Mouse (Mus musculus) ES-Bruce4 (cell line): ENCODE results near the gene Sept11. TPM values are rescaled to one million over a fixed set of nuclear protein-coding genes. Genes with fewer than 3 reads are reported as not detected.

Experiments
- H3K27ac ChIP-seq: 2 replicates; pipeline ENCODE4 v1.5.1; 2012; ENCODE audit warnings: low read length, inconsistent platforms; ENCODE audit not compliant: insufficient read depth
- H3K27me3 ChIP-seq: 2 replicates; pipeline ENCODE4 v1.6.1; 2012; ENCODE audit warnings: mild to moderate bottlenecking, low read length, inconsistent platforms; ENCODE audit not compliant: control insufficient read depth, poor library complexity, insufficient read depth, severe bottlenecking
- H3K36me3 ChIP-seq: 2 replicates; pipeline ENCODE4 v1.6.1; 2012; ENCODE audit warnings: inconsistent platforms, mild to moderate bottlenecking, low read length, moderate library complexity; ENCODE audit not compliant: control insufficient read depth, poor library complexity, insufficient read depth, severe bottlenecking
- H3K4me1 ChIP-seq: one replicate; pipeline ENCODE4 v1.8.1; 2011; ENCODE audit warnings: low read length; ENCODE audit not compliant: control insufficient read depth, insufficient read depth
- H3K4me3 ChIP-seq: 2 replicates; pipeline ENCODE4 v1.5.1; 2011; ENCODE audit warnings: low read depth, mild to moderate bottlenecking, low read length
- H3K9ac ChIP-seq: 2 replicates; pipeline ENCODE4 v1.6.1; 2012; ENCODE audit warnings: low read depth, mild to moderate bottlenecking, inconsistent platforms; ENCODE audit not compliant: poor library complexity, severe bottlenecking
- H3K9me3 ChIP-seq: replicated peaks from 2 replicates; pipeline ENCODE4 v1.6.1; 2012; ENCODE audit warnings: mild to moderate bottlenecking, low read length, inconsistent platforms; ENCODE audit not compliant: control insufficient read depth, poor library complexity, insufficient read depth, severe bottlenecking
- CTCF ChIP-seq: IDR thresholded peaks from one replicate; pipeline ENCODE4 v1.8.1; 2011; ENCODE audit warnings: low read depth, low read length
- EP300 ChIP-seq: IDR thresholded peaks from 2 replicates; pipeline ENCODE4 v1.6.1; 2011; ENCODE audit warnings: low read depth, low read length; ENCODE audit not compliant: insufficient read depth
- POLR2A ChIP-seq: IDR thresholded peaks from one replicate; pipeline ENCODE4 v1.8.1; 2011; ENCODE audit warnings: low read length; ENCODE audit not compliant: insufficient read depth
- polyA plus RNA-seq: library from polyadenylated mRNA; stranded (reverse); fragments of >200 nt; gene quantifications from 2 replicates; pipeline ENCODE4 v1.2.4, GENCODE M21; 2011; ENCODE audit warnings: low read depth; ENCODE audit not compliant: missing spikeins, insufficient read depth, insufficient read length

Gene Sept11
- polyA plus RNA-seq, 1 experiment: 194 TPM

DNA sequence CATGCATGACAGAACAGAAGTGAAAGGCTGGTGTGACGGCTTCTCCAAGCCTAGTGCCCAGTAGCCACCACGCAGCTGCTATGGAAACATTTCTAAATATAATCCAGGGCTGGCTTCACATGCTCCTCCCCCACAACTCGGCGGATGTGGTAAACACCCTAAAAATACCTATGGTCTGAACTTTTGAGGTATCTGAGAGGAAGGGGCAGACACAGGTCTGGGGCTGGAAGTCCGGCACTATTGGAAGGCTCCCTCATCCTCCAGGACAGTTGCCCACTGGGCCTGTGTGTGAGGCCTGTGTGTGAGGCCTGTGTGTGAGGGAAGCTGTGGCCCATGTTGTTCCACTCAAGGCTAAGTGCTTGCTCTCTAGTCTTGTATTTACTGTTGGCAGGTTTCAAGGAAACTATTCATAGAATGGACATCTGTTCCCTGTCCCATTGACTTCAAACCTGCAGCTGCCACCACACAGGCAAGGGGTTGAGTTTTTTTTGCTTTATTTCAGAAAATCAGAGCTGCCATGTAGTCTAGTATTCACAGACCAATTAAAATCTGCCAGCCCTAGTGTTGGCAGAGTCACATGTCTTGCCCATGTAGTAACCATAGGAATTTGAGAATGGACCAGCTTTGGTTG is 43.8 kb downstream of the Sept11 start:
- Histone ChIP-seq H3K9me3 (peaks cover 5% of the 10 kb centered on the region; the same call in 1 of the 2 replicates), H3K27me3 (no peaks in the 10 kb centered on the region), H3K27ac (no peak overlapping the region), H3K4me1 (no peaks in the 10 kb centered on the region), H3K4me3 (no peak overlapping the region), H3K36me3 (peaks cover 28% of the 10 kb centered on the region), H3K9ac (no peak overlapping the region)
- TF ChIP-seq CTCF: no peak
- no peak for TF ChIP-seq POLR2A
- TF ChIP-seq EP300: no peak

DNA sequence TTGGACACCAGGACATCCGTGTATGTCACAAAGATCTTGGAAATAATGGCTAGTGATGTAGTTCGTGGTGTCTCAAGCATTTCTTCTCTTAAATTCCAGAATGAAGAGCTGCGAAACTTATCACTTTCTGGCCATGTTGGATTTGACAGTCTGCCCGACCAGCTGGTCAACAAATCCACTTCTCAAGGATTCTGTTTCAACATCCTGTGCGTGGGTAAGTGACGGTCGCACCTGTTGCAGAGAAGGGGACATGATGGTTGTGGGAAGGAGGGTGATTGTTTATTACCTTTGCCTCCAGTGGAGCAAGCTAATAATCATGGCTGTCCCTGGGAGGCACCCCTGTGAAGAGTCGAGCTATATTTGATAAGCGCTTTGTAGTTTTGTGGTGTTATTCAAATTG is 46.1 kb downstream of the Sept11 start:
- Histone ChIP-seq H3K4me1 (no peaks in the 10 kb centered on the region), H3K9ac (no peak overlapping the region), H3K4me3 (no peak overlapping the region), H3K9me3 (peaks cover 5% of the 10 kb centered on the region; the same call in 1 of the 2 replicates), H3K27me3 (no peaks in the 10 kb centered on the region), H3K36me3 (peaks cover 41% of the 10 kb centered on the region), H3K27ac (no peak overlapping the region)
- TF ChIP-seq EP300: no peak
- TF ChIP-seq CTCF: no peak

DNA sequence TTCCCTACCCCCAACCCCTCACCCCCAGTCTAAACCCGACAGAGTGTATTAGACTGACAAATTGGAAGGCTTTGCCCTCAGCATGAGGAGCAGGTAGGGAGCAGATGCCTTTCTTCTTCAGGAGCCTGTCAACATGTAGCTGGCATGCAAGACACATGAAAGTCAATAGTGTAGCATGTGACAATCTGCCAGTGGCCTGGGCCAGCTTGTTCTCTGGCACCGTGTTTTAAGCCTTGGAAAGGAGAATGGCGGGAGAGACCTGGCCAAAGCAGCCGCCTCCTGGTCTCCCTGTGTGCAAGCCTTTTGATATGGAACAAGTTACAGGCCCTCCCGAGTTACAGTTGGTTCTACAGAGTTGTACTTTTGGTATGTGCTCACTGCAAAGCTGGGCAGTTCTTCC is 47.5 kb downstream of the Sept11 start:
- H3K9ac ChIP-seq: no peak overlapping the region
- no peak for TF ChIP-seq EP300
- TF ChIP-seq POLR2A: no peak
- no peak for TF ChIP-seq CTCF
- no peaks in the 10 kb centered on the region for H3K27me3 ChIP-seq
- H3K9me3 ChIP-seq: peaks cover 5% of the 10 kb centered on the region; the same call in 1 of the 2 replicates
- H3K4me1 ChIP-seq: no peaks in the 10 kb centered on the region
- peaks cover 45% of the 10 kb centered on the region for H3K36me3 ChIP-seq
- no peak overlapping the region for H3K4me3 ChIP-seq
- no peak overlapping the region for H3K27ac ChIP-seq

DNA sequence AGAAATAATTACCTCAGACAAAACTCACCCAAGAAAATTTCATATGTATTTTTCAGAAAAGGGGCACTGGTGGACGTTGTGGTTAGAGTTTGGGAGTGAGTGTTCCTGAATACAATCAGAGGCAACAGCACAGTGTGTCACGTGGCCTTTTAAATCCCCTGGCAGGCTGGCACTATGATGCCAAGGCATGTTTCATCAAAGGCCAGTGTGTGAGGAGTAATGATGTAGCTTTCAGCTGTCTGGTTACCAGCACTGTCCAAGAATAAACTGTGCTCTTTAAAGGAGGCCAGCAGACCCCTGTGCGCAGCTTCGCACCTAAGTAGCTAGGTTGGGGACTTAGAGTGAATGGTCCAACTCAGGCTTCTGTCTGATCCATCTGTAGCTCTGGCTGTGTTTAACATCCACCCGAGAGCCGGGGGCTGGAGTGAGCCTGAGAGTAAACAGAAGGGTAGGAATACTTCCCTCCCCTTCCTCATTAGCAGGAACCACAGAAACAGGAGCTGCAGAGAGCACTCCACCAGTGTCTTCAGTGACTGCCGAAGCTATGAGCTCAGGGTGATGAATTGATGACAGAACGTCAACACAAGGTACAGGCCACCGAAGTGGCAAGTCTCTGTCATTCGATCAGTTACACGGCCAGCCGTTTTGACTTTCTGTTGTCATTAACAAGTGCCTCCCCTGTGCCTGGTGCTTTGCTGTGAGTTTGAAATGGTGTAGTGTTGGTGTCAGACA is 50.3 kb downstream of the Sept11 start:
- TF ChIP-seq EP300: no peak
- TF ChIP-seq POLR2A: no peak
- TF ChIP-seq CTCF: no peak
- Histone ChIP-seq H3K27ac (no peak overlapping the region), H3K27me3 (no peaks in the 10 kb centered on the region), H3K36me3 (peaks cover 53% of the 10 kb centered on the region), H3K9ac (no peak overlapping the region), H3K4me3 (no peak overlapping the region), H3K4me1 (no peaks in the 10 kb centered on the region), H3K9me3 (no peaks in the 10 kb centered on the region)

DNA sequence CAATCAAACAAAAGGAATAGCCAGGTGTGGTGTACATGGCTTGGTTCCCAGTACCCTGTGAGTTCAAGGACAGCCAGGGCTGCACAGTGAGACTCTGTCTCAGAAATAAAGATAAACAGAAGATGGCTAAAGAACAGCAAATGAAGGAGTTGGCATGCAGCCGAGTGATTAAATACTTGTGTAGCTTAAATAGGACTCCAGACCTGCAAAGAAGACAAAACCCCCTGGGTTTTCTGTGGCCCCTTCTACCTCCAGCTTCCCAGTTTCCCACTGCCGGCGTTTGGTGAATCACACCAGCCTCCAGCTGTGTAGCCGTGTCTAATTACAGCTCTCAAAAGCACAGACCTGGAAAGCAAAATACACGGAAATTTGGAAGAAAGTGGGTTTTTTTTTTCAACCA is 51.6 kb downstream of the Sept11 start:
- Histone ChIP-seq H3K36me3 (peaks cover 52% of the 10 kb centered on the region), H3K4me3 (no peak overlapping the region), H3K9me3 (no peaks in the 10 kb centered on the region), H3K27ac (no peak overlapping the region), H3K4me1 (no peaks in the 10 kb centered on the region), H3K27me3 (no peaks in the 10 kb centered on the region), H3K9ac (no peak overlapping the region)
- TF ChIP-seq EP300 (no peak), POLR2A (no peak), CTCF (no peak)

DNA sequence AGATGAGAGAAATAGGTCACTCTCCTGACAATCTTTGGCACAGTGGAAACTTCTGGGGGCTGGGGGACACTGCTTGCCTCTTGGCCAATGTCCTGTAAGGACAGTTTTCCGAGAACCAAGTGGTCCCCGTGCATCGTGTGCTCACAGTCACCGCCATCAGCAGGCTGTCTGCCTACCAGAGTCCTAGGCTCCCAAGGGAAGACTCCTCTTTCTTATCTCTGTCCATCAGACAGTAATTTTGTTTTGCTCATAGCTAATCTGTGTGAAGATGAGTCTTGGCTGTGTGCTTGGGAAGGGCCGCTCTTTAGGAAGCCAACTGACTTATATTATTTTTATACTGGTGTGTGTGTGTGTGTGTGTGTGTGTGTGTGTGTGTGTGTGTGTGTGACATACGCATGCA is 52.3 kb downstream of the Sept11 start:
- H3K4me3 ChIP-seq: no peak overlapping the region
- H3K36me3 ChIP-seq: peaks cover 46% of the 10 kb centered on the region
- no peaks in the 10 kb centered on the region for H3K9me3 ChIP-seq
- no peak overlapping the region for H3K27ac ChIP-seq
- no peaks in the 10 kb centered on the region for H3K4me1 ChIP-seq
- no peaks in the 10 kb centered on the region for H3K27me3 ChIP-seq
- TF ChIP-seq POLR2A: no peak
- H3K9ac ChIP-seq: no peak overlapping the region
